Mouse (Mus musculus) embryonic fibroblast, embryonic 13.5 days (primary cell): ENCODE data around the gene Primpol.

Source experiments
- CTCF ChIP-seq: IDR thresholded peaks from 2 replicates; pipeline ENCODE4 v1.5.1; 2011; ENCODE audit warnings: mild to moderate bottlenecking, control low read depth, low read length, moderate library complexity, borderline replicate concordance; ENCODE audit not compliant: insufficient read depth
- POLR2A ChIP-seq: IDR thresholded peaks from 2 replicates; pipeline ENCODE4 v1.6.1; 2011; ENCODE audit warnings: low read depth, mild to moderate bottlenecking, control low read depth, low read length, moderate library complexity

DNA sequence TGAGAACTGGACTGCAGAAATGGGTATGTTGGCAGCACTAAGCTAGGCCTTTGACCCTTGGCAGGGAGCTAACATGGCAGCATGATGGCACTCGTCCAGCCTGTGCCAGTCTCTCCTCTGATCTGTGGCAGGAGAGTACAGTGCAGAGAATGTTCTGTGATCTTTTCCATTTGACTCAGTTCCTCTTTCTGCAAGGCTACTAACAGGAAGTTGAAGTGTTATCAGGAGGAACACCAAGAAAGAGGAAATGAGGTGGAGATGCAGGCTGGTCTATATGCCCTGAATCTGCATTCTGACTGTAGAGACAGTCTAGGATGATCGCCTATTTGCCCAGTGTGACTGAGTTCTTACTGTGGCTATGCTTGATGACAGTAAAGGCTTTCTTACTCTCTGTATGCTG, 21.4 kb downstream of the Primpol start:
- no peak for TF ChIP-seq CTCF
- no peak for TF ChIP-seq POLR2A
